Comparison of ENCODE assay signal across 14 mouse cellular contexts in genomic region chr9:67090633-67091045, GRCm38 (mm10). TPM values are rescaled to one million over a fixed set of nuclear protein-coding genes. Genes with fewer than 3 reads are reported as not detected.
DNase-seq lines count a peak whose midpoint lies in the region; ATAC-seq and TF ChIP-seq lines count a peak whose summit lies in the region.
"Had no signal": no experiment of that assay in that cellular context is flagged by ENCODE, and none has a peak within 500 bp of the region (broad histone marks: within the 10 kb centered on the region; RNA-seq: fewer than 3 reads in every experiment).

No protein-coding gene starts in this region.

- H3K27ac ChIP-seq in embryonic facial prominence, embryonic 13.5 days: no peak overlapping the region
- no peak overlapping the region for H3K27ac ChIP-seq in embryonic facial prominence, embryonic 10.5 days (replicated peaks)
- no peak overlapping the region for H3K27ac ChIP-seq in liver, postnatal 0 days (ENCODE audit: low read depth)
- peak overlapping the region; percentile 72 for H3K27ac ChIP-seq in heart, embryonic 16.5 days (ENCODE audit: low read length)
- peak overlapping the region; percentile 69 for H3K27ac ChIP-seq in stomach, embryonic 14.5 days (ENCODE audit: low read length)
- H3K27ac ChIP-seq: forebrain, embryonic 10.5 days; hindbrain, embryonic 14.5 days had no signal

- TF ChIP-seq EP300 in liver, postnatal 0 days (IDR thresholded peaks at IDR 0.05; ENCODE audit: low read depth): no peak

- H3K4me2 ChIP-seq in embryonic facial prominence, embryonic 13.5 days: no peak overlapping the region
- H3K4me2 ChIP-seq in liver, postnatal 0 days (ENCODE audit: low read depth, low read length): no peak overlapping the region
- H3K4me2 ChIP-seq in heart, embryonic 16.5 days (ENCODE audit: low read depth, low read length): no peak overlapping the region
- H3K4me2 ChIP-seq in stomach, embryonic 14.5 days (replicated peaks; ENCODE audit: low read depth, low read length): no peak overlapping the region
- H3K4me2 ChIP-seq: hindbrain, embryonic 14.5 days; limb, embryonic 15.5 days had no signal

- no peaks in the 10 kb centered on the region for H3K9me3 ChIP-seq in embryonic facial prominence, embryonic 13.5 days
- no peaks in the 10 kb centered on the region for H3K9me3 ChIP-seq in embryonic facial prominence, embryonic 10.5 days
- H3K9me3 ChIP-seq in liver, postnatal 0 days (ENCODE audit: low read length): no peaks in the 10 kb centered on the region
- H3K9me3 ChIP-seq in heart, embryonic 16.5 days (replicated peaks; ENCODE audit: control insufficient read depth, low read length): no peaks in the 10 kb centered on the region
- H3K9me3 ChIP-seq in stomach, embryonic 14.5 days (ENCODE audit: control insufficient read depth, low read depth, low read length): no peaks in the 10 kb centered on the region
- H3K9me3 ChIP-seq: forebrain, embryonic 10.5 days; limb, embryonic 15.5 days had no signal

- no peak for TF ChIP-seq CTCF in liver, postnatal 0 days (IDR thresholded peaks at IDR 0.05; ENCODE audit: low read depth)

- H3K4me3 ChIP-seq in embryonic facial prominence, embryonic 13.5 days: no peak overlapping the region
- no peak overlapping the region for H3K4me3 ChIP-seq in embryonic facial prominence, embryonic 10.5 days
- no peak overlapping the region for H3K4me3 ChIP-seq in liver, postnatal 0 days (ENCODE audit: low read depth, low read length)
- no peak overlapping the region for H3K4me3 ChIP-seq in heart, embryonic 16.5 days (ENCODE audit: low read length)
- H3K4me3 ChIP-seq in stomach, embryonic 14.5 days (ENCODE audit: low read depth, low read length): no peak overlapping the region
- H3K4me3 ChIP-seq: forebrain, embryonic 10.5 days; limb, embryonic 15.5 days had no signal

- no peak for ATAC-seq in embryonic facial prominence, embryonic 13.5 days (ENCODE audit: insufficient number of reproducible peaks, insufficient read depth, low FRiP score, low TSS enrichment, low read depth)
- peak; percentile 51; the same call in 1 of the 2 replicates for ATAC-seq in liver, postnatal 0 days
- peak; percentile 69 for ATAC-seq in heart, embryonic 16.5 days (replicated peaks; ENCODE audit: extremely low read depth, insufficient read depth, low FRiP score)
- peak; percentile 86 for ATAC-seq in stomach, embryonic 14.5 days (ENCODE audit: insufficient number of reproducible peaks, insufficient read depth, low FRiP score, low read depth)

- 86% methylated on average over 1 of the region's 1 CpGs for WGBS in embryonic facial prominence, embryonic 13.5 days
- WGBS in embryonic facial prominence, embryonic 10.5 days: 80% methylated on average over 1 of the region's 1 CpGs
- 40% methylated on average over 1 of the region's 1 CpGs for WGBS in liver, postnatal 0 days (ENCODE audit: insufficient replicate concordance)
- WGBS in heart, embryonic 16.5 days: 22% methylated on average over 1 of the region's 1 CpGs
- WGBS in stomach, embryonic 14.5 days: 53% methylated on average over 1 of the region's 1 CpGs

- DNase-seq in embryonic facial prominence, embryonic 10.5 days (ENCODE audit: low spot score): no peak
- no peak for DNase-seq in liver, postnatal 0 days
- no peak for DNase-seq in liver
- no peak for DNase-seq in right cerebral cortex, adult 2 months (ENCODE audit: low spot score in 2 of 2)
- no peak for DNase-seq in T-cell, adult 2 months (ENCODE audit: low spot score)
- DNase-seq: embryo, embryonic 11 days; kidney, postnatal 36 days; thymus, postnatal 4 days had no signal

- no peaks in the 10 kb centered on the region for H3K27me3 ChIP-seq in embryonic facial prominence, embryonic 13.5 days
- no peaks in the 10 kb centered on the region for H3K27me3 ChIP-seq in embryonic facial prominence, embryonic 10.5 days (replicated peaks; ENCODE audit: low read depth, poor library complexity, severe bottlenecking)
- no peaks in the 10 kb centered on the region for H3K27me3 ChIP-seq in liver, postnatal 0 days (ENCODE audit: insufficient read depth, low read length)
- H3K27me3 ChIP-seq in heart, embryonic 16.5 days (ENCODE audit: control insufficient read depth, insufficient read depth, low read length): no peaks in the 10 kb centered on the region
- no peaks in the 10 kb centered on the region for H3K27me3 ChIP-seq in stomach, embryonic 14.5 days (ENCODE audit: control insufficient read depth, insufficient read depth, low read length)
- H3K27me3 ChIP-seq: limb, embryonic 15.5 days had no signal

- H3K9ac ChIP-seq in embryonic facial prominence, embryonic 13.5 days: peak overlapping the region; percentile 27; the same call in 1 of the 2 replicates
- no peak overlapping the region for H3K9ac ChIP-seq in liver, postnatal 0 days (replicated peaks)
- peak overlapping the region; percentile 36; the same call in 1 of the 2 replicates for H3K9ac ChIP-seq in heart, embryonic 16.5 days (ENCODE audit: low read length)
- no peak overlapping the region for H3K9ac ChIP-seq in stomach, embryonic 14.5 days (replicated peaks; ENCODE audit: low read depth, low read length)
- H3K9ac ChIP-seq: hindbrain, embryonic 14.5 days; limb, embryonic 15.5 days had no signal

- peaks cover 25% of the 10 kb centered on the region for H3K4me1 ChIP-seq in embryonic facial prominence, embryonic 13.5 days
- H3K4me1 ChIP-seq in embryonic facial prominence, embryonic 10.5 days: peaks cover 21% of the 10 kb centered on the region
- peaks cover 12% of the 10 kb centered on the region for H3K4me1 ChIP-seq in liver, postnatal 0 days (ENCODE audit: insufficient read depth)
- peaks cover 13% of the 10 kb centered on the region for H3K4me1 ChIP-seq in heart, embryonic 16.5 days (ENCODE audit: control insufficient read depth, insufficient read depth, low read length)
- peaks cover 13% of the 10 kb centered on the region; the same call in 1 of the 2 replicates for H3K4me1 ChIP-seq in stomach, embryonic 14.5 days (ENCODE audit: control insufficient read depth, insufficient read depth, low read length)

- no peaks in the 10 kb centered on the region for H3K36me3 ChIP-seq in embryonic facial prominence, embryonic 13.5 days
- no peaks in the 10 kb centered on the region for H3K36me3 ChIP-seq in embryonic facial prominence, embryonic 10.5 days (replicated peaks)
- no peaks in the 10 kb centered on the region for H3K36me3 ChIP-seq in liver, postnatal 0 days (replicated peaks; ENCODE audit: insufficient read depth, low read length)
- H3K36me3 ChIP-seq in heart, embryonic 16.5 days (ENCODE audit: control insufficient read depth, insufficient read depth): no peaks in the 10 kb centered on the region
- no peaks in the 10 kb centered on the region for H3K36me3 ChIP-seq in stomach, embryonic 14.5 days (ENCODE audit: control insufficient read depth, insufficient read depth, low read length)
- H3K36me3 ChIP-seq: forebrain, embryonic 10.5 days; limb, embryonic 15.5 days had no signal

RNA-seq across cellular contexts. Expression of gene Tpm1, which starts 41.4 kb away (rescaled TPM):
- 818 and 902 TPM in 2 replicates for polyA plus RNA-seq in embryonic facial prominence, embryonic 13.5 days (2015; fragmentation: Nextera tagmentation; extraction: Ambion mirVana)
- 331 and 369 TPM in 2 replicates for polyA plus RNA-seq in embryonic facial prominence, embryonic 10.5 days (2016; fragmentation: Nextera tagmentation; extraction: Ambion mirVana)
- 85.7 and 147 TPM in 2 replicates for polyA plus RNA-seq in liver, postnatal 0 days (2015; fragmentation: Nextera tagmentation; extraction: Ambion mirVana)
- polyA plus RNA-seq in heart, embryonic 16.5 days (2015; fragmentation: Nextera tagmentation; extraction: Ambion mirVana): 5,077 and 5,310 TPM in 2 replicates
- 1,242 and 1,294 TPM in 2 replicates for polyA plus RNA-seq in stomach, embryonic 14.5 days (2014; fragmentation: Nextera tagmentation; extraction: Ambion mirVana)

Comparison
In these comparisons a context has a peak if more than half of its experiments do, and no peak if none do; other contexts are left out.
1. H3K27ac ChIP-seq: peak in heart, embryonic 16.5 days (single experiment) and stomach, embryonic 14.5 days (single experiment); none in embryonic facial prominence, embryonic 13.5 days (single experiment), embryonic facial prominence, embryonic 10.5 days (single experiment) and liver, postnatal 0 days (single experiment).
2. H3K9ac ChIP-seq: peak in embryonic facial prominence, embryonic 13.5 days (single experiment) and heart, embryonic 16.5 days (single experiment); none in liver, postnatal 0 days (single experiment) and stomach, embryonic 14.5 days (single experiment).